Mouse (Mus musculus): ENCODE measurements around the gene Tmem11. TPM values are rescaled to one million over a fixed set of nuclear protein-coding genes. Genes with fewer than 3 reads are reported as not detected.

The Tmem11 gene
- polyA plus RNA-seq, 1 experiment from 2014 or later, result 55.9 TPM

- H3K9ac ChIP-seq (ENCODE audit: low read depth, low read length), result no peak overlapping the region
- H3K4me1 ChIP-seq (replicated peaks; ENCODE audit: insufficient read depth, low read length), result no peaks in the 10 kb centered on the region
- H3K9me3 ChIP-seq (replicated peaks; ENCODE audit: low read length), result no peaks in the 10 kb centered on the region
- H3K4me3 ChIP-seq (replicated peaks; ENCODE audit: low read depth, low read length), result no peak overlapping the region
- no peaks in the 10 kb centered on the region for H3K27me3 ChIP-seq (ENCODE audit: insufficient read depth, low read length)
- 23% methylated on average over 2 of the region's 2 CpGs for WGBS
- ATAC-seq (replicated peaks; ENCODE audit: low FRiP score, low read depth), result no peak
- TF ChIP-seq CTCF (IDR thresholded peaks at IDR 0.05; ENCODE audit: low read depth), result peak; percentile 64; the same call in 1 of the 2 replicates
- H3K27ac ChIP-seq, result no peak overlapping the region
- DNase-seq (ENCODE audit: low spot score), result peak; percentile 61
- H3K4me2 ChIP-seq (ENCODE audit: low read length), result no peak overlapping the region
- H3K36me3 ChIP-seq (ENCODE audit: insufficient read depth, low read length), result no peaks in the 10 kb centered on the region
These were observed 50.2 kb downstream of the Tmem11 start for GRCm38 (mm10) chr11:60828903-60829302.

- no peak for TF ChIP-seq CTCF (IDR thresholded peaks at IDR 0.05; ENCODE audit: low read depth)
- no peaks in the 10 kb centered on the region for H3K9me3 ChIP-seq (replicated peaks; ENCODE audit: low read length)
- DNase-seq (ENCODE audit: low spot score), result no peak
- WGBS, result 65% methylated on average over 4 of the region's 4 CpGs
- H3K36me3 ChIP-seq (ENCODE audit: insufficient read depth, low read length), result no peaks in the 10 kb centered on the region
- no peak for ATAC-seq (replicated peaks; ENCODE audit: low FRiP score, low read depth)
- no peak overlapping the region for H3K27ac ChIP-seq
- no peaks in the 10 kb centered on the region for H3K4me1 ChIP-seq (replicated peaks; ENCODE audit: insufficient read depth, low read length)
- no peaks in the 10 kb centered on the region for H3K27me3 ChIP-seq (ENCODE audit: insufficient read depth, low read length)
- no peak overlapping the region for H3K4me2 ChIP-seq (ENCODE audit: low read length)
- no peak overlapping the region for H3K4me3 ChIP-seq (replicated peaks; ENCODE audit: low read depth, low read length)
- H3K9ac ChIP-seq (ENCODE audit: low read depth, low read length), result no peak overlapping the region
These were observed 51.7 kb downstream of the Tmem11 start for GRCm38 (mm10) chr11:60827241-60827945.

- H3K27me3 ChIP-seq (ENCODE audit: insufficient read depth, low read length), result no peaks in the 10 kb centered on the region
- no peak overlapping the region for H3K27ac ChIP-seq
- 50% methylated on average over 1 of the region's 1 CpGs for WGBS
- H3K36me3 ChIP-seq (ENCODE audit: insufficient read depth, low read length), result no peaks in the 10 kb centered on the region
- DNase-seq (ENCODE audit: low spot score) (no peak), ATAC-seq (replicated peaks; ENCODE audit: low FRiP score, low read depth) (no peak)
- no peaks in the 10 kb centered on the region for H3K4me1 ChIP-seq (replicated peaks; ENCODE audit: insufficient read depth, low read length)
- no peaks in the 10 kb centered on the region for H3K9me3 ChIP-seq (replicated peaks; ENCODE audit: low read length)
- TF ChIP-seq CTCF (IDR thresholded peaks at IDR 0.05; ENCODE audit: low read depth), result no peak
- H3K9ac ChIP-seq (ENCODE audit: low read depth, low read length), result no peak overlapping the region
- no peak overlapping the region for H3K4me3 ChIP-seq (replicated peaks; ENCODE audit: low read depth, low read length)
- H3K4me2 ChIP-seq (ENCODE audit: low read length), result no peak overlapping the region
These were observed 52.4 kb downstream of the Tmem11 start for GRCm38 (mm10) chr11:60826700-60827099.

GRCm38 (mm10) chr11:60825191-60825590 is 53.9 kb downstream of the Tmem11 start:
- Histone ChIP-seq H3K36me3 (ENCODE audit: insufficient read depth, low read length) (no peaks in the 10 kb centered on the region), H3K4me2 (ENCODE audit: low read length) (no peak overlapping the region), H3K27ac (no peak overlapping the region), H3K27me3 (ENCODE audit: insufficient read depth, low read length) (no peaks in the 10 kb centered on the region), H3K4me3 (replicated peaks; ENCODE audit: low read depth, low read length) (no peak overlapping the region), H3K4me1 (replicated peaks; ENCODE audit: insufficient read depth, low read length) (no peaks in the 10 kb centered on the region), H3K9me3 (replicated peaks; ENCODE audit: low read length) (no peaks in the 10 kb centered on the region), H3K9ac (ENCODE audit: low read depth, low read length) (no peak overlapping the region)
- no peak for TF ChIP-seq CTCF (IDR thresholded peaks at IDR 0.05; ENCODE audit: low read depth)
- DNase-seq (ENCODE audit: low spot score) (peak; percentile 44), ATAC-seq (replicated peaks; ENCODE audit: low FRiP score, low read depth) (no peak)
- 46% methylated on average over 3 of the region's 3 CpGs for WGBS

GRCm38 (mm10) chr11:60823771-60824170 is 55.3 kb downstream of the Tmem11 start:
- Histone ChIP-seq H3K36me3 (ENCODE audit: insufficient read depth, low read length) (no peaks in the 10 kb centered on the region), H3K4me3 (replicated peaks; ENCODE audit: low read depth, low read length) (no peak overlapping the region), H3K9ac (ENCODE audit: low read depth, low read length) (no peak overlapping the region), H3K4me2 (ENCODE audit: low read length) (no peak overlapping the region), H3K4me1 (replicated peaks; ENCODE audit: insufficient read depth, low read length) (no peaks in the 10 kb centered on the region), H3K27ac (no peak overlapping the region), H3K27me3 (ENCODE audit: insufficient read depth, low read length) (no peaks in the 10 kb centered on the region), H3K9me3 (replicated peaks; ENCODE audit: low read length) (no peaks in the 10 kb centered on the region)
- no peak for DNase-seq (ENCODE audit: low spot score)
- 67% methylated on average over 2 of the region's 2 CpGs for WGBS
- no peak for TF ChIP-seq CTCF (IDR thresholded peaks at IDR 0.05; ENCODE audit: low read depth)
- no peak for ATAC-seq (replicated peaks; ENCODE audit: low FRiP score, low read depth)

GRCm38 (mm10) chr11:60816398-60816797 is 62.7 kb downstream of the Tmem11 start:
- no peak for TF ChIP-seq CTCF (IDR thresholded peaks at IDR 0.05; ENCODE audit: low read depth)
- 65% methylated on average over 5 of the region's 5 CpGs for WGBS

More at GRCm38 (mm10) chr11:60816398-60816797, 62.7 kb downstream of the Tmem11 start:
- Histone ChIP-seq H3K27ac (no peak overlapping the region), H3K9ac (ENCODE audit: low read depth, low read length) (no peak overlapping the region), H3K4me2 (ENCODE audit: low read length) (no peak overlapping the region), H3K4me3 (replicated peaks; ENCODE audit: low read depth, low read length) (no peak overlapping the region), H3K9me3 (replicated peaks; ENCODE audit: low read length) (no peaks in the 10 kb centered on the region), H3K27me3 (ENCODE audit: insufficient read depth, low read length) (no peaks in the 10 kb centered on the region), H3K4me1 (replicated peaks; ENCODE audit: insufficient read depth, low read length) (no peaks in the 10 kb centered on the region), H3K36me3 (ENCODE audit: insufficient read depth, low read length) (no peaks in the 10 kb centered on the region)
- DNase-seq (ENCODE audit: low spot score), result no peak
- no peak for ATAC-seq (replicated peaks; ENCODE audit: low FRiP score, low read depth)

Other genes with a start within 250 kb of the Tmem11 start
- gene Llgl1, start 179.5 kb downstream of the Tmem11 start, polyA plus RNA-seq (2015; fragmentation: Nextera tagmentation; extraction: Ambion mirVana), result 26.4 and 31.0 TPM in 2 replicates
- gene Flii, start 152.0 kb downstream of the Tmem11 start, polyA plus RNA-seq (2015; fragmentation: Nextera tagmentation; extraction: Ambion mirVana), result 53.4 and 56.8 TPM in 2 replicates
- gene Mief2, start 150.9 kb downstream of the Tmem11 start, polyA plus RNA-seq (2015; fragmentation: Nextera tagmentation; extraction: Ambion mirVana), result 14.1 and 14.5 TPM in 2 replicates
- gene Top3a, start 101.9 kb downstream of the Tmem11 start, polyA plus RNA-seq (2015; fragmentation: Nextera tagmentation; extraction: Ambion mirVana), result 8.2 and 10.2 TPM in 2 replicates
- gene Smcr8, start 101.7 kb downstream of the Tmem11 start, polyA plus RNA-seq (2015; fragmentation: Nextera tagmentation; extraction: Ambion mirVana), result 4.0 and 4.1 TPM in 2 replicates
- gene Shmt1, start 67.6 kb downstream of the Tmem11 start, polyA plus RNA-seq (2015; fragmentation: Nextera tagmentation; extraction: Ambion mirVana), result 53.5 and 56.9 TPM in 2 replicates
- gene Dhrs7b, start 48.6 kb downstream of the Tmem11 start, polyA plus RNA-seq (2015; fragmentation: Nextera tagmentation; extraction: Ambion mirVana), result 34.8 and 36.4 TPM in 2 replicates
- 20.7 and 21.1 TPM in 2 replicates for gene Natd1, start 35.5 kb upstream of the Tmem11 start, polyA plus RNA-seq (2015; fragmentation: Nextera tagmentation; extraction: Ambion mirVana)
- 83.5 and 90.1 TPM in 2 replicates for gene Map2k3, start 52.8 kb upstream of the Tmem11 start, polyA plus RNA-seq (2015; fragmentation: Nextera tagmentation; extraction: Ambion mirVana)
- gene Kcnj12, start 143.3 kb upstream of the Tmem11 start, polyA plus RNA-seq (2015; fragmentation: Nextera tagmentation; extraction: Ambion mirVana), result 0.17 and 0.24 TPM in 2 replicates
- gene Tnfrsf13b, start 247.5 kb upstream of the Tmem11 start, polyA plus RNA-seq (2015; fragmentation: Nextera tagmentation; extraction: Ambion mirVana), result 1.2 and 1.7 TPM in 2 replicates